Mouse (Mus musculus) WW6 (cell line): Measurements from ENCODE around the gene 1700021F05Rik.
"Not testable (repeated sequence)": the region's sequence is repeated elsewhere in the genome, so short reads cannot be mapped to it uniquely, and the experiment has no call there.

Experiments
- DNase-seq: peaks from one replicate; pipeline ENCODE4 v3.0.0-alpha.2; 2013; ENCODE audit warnings: low read depth, low spot score

The 1700021F05Rik gene

DNA sequence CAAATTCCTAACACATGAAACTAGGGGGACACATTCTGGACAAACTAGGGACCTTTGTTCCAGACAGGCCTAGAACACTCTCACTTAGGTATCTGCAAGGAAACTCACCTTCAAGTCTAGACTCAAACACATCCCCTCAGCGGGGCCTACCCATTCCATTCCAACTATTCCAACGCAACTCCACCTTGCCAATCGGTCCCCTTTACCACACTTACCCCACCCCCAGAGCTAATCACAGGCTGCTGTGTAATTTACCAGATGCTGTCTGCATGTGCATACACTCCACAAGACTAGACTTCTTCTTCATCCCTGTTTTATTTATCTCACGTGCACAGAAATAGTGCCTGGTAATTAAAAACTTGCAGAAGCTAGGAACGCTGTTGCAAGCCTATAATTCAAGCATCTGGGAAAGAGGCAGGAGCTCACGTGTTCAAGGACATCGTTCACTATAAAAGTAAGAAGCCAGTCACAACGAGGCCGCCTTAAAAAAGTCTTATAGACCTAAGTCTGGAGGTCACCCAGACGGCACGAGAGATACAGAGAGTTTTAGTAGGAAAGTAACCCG is 966 bp downstream of the 1700021F05Rik start:
- DNase-seq = no peak

DNA sequence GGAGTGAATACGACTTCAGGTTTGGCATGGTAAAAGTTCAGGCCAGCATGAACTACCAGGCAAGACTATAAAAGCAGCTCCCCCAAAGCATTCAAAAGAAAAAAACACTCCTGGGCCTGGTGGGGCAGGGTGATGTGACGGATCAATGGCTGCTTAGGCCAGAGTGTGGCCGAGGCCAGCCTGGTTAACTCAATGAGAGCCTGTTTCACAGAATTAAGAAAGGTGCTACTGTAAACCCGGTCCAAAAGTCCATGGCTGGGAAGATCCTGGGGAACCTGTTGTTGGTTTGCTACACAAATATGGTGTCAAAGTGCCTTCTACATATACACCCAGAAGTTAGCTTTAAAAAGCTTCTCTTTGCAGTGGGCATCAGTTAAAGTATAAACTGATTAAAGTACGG is 2.0 kb downstream of the 1700021F05Rik start:
- DNase-seq = no peak

DNA sequence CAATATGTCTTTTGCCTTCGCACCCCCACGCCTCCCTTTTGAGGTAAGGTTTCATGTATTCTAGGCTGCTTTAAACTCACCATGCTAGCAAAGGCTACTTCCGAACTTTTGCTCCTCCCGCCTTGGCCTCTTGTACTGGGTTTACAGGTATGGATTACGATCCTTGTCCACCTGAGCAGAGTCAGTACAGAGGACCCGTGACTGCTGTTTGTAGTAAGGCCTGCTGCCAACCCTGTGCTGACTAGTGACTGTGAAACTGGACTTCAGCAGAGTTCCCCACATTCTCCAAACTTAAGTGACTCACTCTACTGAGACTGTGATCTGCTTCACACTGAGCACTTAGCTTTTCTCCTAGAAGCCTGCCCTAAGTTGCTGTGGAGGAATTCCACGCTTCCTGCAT is 3.1 kb downstream of the 1700021F05Rik start:
- no peak for DNase-seq

DNA sequence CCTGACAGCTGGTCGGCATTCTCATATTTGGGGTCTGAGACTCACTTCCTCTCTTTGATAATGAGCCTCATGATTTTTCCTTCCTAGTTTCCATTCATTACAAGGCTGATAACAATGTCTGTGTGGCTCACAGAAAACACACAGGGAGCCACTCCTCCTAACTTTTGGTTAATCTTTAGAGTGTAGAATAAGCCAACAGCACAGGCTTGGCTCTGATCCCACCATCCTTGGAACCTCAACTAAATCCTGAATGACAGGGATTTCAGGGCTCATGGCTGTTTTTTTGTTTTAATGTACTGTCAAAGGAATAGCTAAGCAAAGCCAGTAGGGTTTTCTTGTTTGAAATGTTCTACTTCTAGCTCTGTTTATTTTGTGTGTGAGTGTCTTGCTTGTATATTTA is 6.4 kb downstream of the 1700021F05Rik start:
- DNase-seq = no peak

DNA sequence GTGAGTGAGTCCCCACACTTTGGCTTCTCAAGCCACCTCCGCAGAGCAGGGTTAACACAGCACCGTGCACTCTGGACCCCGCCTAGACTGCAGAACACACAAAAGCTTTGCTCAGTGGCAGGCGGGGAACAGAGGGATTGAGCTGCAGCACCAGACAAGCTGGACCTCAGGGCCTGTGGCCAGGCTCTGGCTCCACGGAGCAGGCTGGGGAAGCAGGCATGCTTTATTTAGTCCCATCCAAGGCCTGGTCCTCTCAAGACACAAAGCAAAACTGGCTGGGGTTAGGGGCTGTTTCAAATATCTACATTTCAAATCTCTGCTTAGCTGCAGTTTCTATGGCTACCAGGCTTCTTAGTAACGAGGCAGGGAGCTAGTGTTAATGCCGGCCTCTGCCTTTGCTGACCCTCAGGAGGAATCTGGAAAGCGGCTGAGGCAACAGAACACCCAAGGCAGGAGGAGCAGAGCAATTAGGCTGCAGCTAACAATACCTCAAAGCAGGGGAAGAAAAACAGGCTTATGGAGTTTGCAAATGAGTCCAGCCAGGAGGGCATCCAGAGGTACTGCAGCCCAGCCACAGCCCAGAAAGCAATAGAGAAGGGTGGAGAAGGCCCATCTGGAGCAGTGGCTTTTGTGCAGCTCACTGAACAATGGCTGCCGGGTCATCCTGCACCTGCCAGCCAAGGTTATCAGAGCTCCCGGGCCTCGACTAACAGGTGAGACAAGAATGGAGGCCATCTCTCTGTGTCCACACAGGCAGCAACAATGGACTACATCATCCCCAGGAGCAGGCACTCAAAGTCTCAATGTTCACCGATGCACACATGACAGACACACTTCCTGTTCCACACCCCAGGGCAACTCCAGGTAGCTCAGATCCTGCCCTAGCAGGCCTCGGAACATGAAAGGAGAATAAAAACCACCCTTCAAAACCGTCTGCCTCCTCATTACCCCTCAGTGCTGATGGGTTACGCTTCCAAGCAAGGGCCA is 13.2 kb downstream of the 1700021F05Rik start:
- DNase-seq = no peak

DNA sequence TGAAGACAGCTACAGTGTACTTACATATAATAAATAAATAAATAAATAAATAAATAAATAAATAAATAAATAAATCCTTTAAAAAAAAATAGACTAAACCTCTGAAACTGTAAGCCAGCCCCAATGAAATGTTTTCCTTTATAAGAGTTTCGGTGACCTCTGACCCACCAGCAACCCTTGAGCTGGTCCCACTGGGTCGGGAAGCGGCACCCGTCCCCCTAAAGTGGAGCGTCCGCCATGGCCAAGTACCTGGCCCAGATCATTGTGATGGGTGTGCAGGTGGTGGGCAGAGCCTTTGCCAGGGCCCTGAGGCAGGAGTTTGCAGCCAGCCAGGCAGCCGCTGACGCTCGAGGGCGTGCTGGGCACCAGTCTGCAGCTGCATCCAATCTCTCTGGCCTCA is 16.9 kb downstream of the 1700021F05Rik start, which contains the start of gene Gm9803:
Gene Gm9803, plus strand, starts transcription at position 154 of the 400 bp plus-strand sequence.
- DNase-seq = not testable (repeated sequence)

DNA sequence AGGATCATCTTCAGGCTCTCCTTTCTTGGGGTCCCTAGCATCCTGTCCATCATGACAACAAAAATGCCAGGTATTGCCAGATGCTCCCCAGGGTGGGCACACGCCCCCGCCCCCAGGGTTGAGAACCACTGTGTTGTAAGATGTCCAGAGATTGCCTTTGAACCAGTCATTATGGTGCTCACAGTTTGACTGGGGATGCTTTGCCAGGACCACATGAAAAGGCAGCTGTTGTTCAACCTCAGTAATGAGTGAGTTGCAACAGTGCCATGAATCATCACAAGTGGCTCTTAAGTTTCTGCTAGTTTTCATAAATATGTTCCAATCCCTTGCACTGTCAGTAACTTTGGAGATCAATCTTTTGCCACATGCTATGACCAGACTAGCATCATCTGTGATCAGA is 20.8 kb downstream of the 1700021F05Rik start:
- no peak for DNase-seq

DNA sequence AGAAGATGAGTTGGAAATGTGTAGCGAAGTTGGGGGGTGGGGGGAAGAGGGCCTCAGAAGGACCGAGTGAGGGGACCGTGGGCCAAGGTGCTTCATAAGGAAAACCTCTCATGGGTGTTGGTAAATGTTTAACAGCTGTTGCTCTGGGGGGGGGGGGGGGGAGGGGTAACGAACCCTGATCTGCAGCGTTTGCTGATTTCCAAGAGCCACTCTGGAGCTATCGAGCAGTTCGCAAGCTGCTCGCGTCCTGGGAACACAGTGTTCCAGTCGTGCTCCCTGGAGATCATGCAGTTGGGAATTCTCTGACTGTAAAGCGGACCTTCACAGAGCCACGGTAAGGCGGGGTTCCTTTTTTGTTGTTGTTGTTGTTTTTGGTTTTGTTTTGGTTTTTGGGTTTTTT is 22.4 kb downstream of the 1700021F05Rik start:
- no peak for DNase-seq

DNA sequence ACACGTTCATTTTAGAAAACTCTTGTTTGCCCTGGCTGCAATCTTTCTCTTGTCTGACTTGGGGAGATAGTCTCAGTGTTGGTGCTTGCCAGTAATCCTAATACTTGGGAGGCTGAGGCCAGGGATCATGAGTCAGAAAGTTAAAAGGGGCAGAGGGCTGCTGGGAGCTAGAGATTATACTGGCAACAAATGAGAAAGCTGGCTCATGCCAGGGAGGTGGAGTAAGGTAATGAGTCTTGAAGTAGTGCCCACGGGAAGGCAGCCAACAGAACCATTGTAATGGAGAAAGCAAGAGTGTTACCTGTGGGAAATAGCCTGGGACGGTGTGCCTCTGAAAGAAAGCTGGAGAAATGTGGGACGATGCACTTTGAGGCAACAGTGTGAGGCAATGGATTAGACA is 23.0 kb downstream of the 1700021F05Rik start:
- DNase-seq = no peak

DNA sequence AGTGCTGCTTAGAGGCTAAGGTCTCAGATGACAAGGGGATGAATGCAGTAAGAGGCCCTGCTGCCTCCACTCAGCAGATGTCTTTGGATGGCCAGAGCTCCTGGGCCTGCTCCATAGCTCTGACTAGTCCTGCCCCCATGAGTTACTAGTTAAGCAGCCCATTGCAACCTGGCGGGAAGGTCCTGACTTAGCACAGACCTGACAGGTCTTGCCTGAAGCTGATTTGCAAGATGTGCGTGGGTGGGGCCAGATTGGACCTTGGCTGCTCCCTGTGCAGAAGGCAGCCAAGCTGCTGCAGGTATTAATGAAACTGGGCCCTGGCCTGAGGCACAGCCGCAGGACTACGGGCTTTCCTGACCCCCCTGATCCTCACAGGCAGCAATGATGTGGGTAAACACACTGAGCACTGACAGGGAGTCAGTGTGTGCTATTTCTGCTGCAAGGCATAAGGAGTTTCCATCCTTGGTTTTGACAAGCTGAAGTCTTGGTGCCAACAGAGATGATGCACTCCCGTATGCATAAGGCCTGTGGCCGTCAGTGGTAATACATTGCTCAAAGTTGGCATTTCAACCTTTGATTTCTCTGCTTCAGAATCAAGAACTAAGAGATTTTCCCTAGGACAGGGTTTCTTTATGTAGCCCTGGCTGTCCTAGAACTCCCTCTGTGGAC is 23.7 kb downstream of the 1700021F05Rik start:
- no peak for DNase-seq

DNA sequence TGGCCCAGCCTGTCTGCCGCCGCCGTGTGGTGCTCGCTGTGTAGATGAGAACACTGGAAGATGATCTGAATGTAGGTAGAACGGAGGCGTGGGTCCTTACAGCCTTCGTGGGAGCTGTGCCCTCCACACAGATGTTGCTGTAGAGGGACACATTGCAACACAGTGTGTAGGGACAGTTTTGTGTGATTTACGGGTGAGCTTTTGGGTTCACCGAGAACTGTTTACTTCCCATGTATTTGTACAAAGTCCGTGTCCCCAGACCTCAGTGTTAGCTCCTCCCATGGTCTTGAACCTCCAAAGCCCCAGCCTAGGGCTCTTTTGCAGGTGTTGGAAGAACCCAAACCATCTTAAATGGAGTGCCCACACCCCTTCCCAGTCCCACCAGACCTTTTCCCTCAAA is 27.8 kb downstream of the 1700021F05Rik start:
- DNase-seq = no peak

DNA sequence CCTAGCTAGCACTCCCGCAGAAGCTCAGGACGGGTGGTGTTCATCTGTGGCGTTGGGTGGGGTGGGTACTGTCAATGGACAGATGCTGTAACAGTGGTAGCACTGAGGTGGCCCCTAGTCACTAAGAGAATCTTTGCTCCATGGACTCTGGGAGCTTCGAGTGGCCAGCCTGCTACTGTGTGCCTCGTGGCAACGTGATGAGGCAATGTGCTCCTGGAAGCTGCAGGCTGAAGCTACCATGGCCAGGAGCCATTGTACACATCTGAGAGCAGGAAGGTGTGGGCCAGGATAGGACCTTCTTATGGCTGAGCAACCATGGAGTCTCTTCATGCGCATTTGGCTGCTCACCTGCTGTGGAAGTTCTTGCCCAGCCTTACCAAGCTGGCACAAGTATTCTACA is 31.6 kb downstream of the 1700021F05Rik start:
- no peak for DNase-seq

DNA sequence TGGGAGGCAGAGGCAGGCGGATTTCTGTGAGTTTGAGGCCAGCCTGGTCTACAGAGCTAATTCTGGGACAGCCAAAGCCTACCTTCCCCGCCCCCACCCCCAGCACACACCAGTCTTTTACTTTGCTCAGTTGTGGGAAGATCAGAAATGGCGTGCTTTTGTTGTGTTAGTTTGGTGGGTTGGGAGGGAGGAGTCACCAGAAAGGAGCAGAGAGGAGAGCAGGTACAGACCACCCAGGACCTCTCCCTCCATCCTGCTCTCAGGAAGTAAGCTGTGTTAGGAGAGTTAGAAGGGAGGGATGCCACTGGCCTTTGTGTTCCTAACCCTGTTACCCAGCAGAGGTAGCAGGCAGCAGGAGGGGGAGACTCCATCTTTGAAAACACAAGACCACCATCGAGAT is 33.7 kb downstream of the 1700021F05Rik start:
- no peak for DNase-seq

DNA sequence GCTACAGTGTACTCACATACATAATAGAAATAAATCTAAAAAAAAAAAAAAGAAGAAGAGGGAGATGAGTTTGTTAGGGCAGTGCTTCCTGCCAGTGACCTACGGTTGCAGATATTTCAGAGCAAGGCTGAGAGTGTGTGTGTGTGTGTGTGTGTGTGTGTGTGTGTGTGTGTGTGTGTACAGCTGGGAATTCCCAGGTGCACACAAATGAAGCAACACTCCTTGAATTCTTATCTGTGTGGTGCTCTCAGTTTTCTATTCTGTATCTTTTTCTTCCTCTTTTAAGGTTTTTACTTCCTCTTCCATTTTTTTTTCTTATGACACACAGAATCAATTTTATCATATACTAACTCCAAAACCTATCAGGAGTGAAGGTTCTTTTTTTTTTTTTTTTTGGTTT is 36.5 kb downstream of the 1700021F05Rik start:
- DNase-seq = no peak

DNA sequence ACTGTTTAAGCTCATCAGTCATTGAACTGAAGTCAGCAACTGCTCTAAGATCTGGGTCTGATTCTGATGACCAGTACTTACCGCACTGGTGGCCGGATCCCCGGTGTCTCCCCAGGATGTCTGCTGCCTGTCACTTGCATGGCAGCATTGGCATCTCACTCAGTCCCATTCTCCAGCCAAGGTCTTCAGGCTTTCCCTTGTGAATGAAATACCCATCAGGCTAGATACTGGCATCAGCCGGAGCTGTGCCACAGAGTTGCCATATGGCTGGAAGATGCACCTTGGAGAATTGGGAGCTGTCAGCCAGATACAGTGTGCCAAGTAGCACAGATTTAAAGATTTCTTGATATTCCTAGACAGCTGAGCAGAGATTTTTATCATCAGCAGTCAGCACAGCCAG is 38.2 kb downstream of the 1700021F05Rik start:
- DNase-seq = no peak

DNA sequence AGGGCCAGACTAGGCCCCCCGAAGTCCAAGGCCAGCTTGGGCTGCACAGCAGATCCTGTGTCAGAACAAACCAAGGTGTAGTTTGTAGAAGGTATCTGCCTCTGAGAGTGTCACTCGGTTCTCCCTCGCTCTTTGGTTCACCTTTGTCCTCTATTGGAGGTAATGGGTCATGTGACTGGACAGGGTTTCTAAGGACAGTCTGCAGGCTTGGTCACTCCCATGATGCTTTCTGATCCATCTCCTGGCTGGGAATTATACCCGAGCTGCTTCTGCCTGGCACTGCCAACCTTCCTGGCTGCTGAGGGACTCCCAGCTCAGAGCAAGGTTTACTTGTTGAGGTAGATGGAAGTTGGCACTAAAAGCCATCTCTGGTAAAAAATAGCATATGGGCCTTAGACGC is 49.9 kb downstream of the 1700021F05Rik start:
- DNase-seq = no peak

DNA sequence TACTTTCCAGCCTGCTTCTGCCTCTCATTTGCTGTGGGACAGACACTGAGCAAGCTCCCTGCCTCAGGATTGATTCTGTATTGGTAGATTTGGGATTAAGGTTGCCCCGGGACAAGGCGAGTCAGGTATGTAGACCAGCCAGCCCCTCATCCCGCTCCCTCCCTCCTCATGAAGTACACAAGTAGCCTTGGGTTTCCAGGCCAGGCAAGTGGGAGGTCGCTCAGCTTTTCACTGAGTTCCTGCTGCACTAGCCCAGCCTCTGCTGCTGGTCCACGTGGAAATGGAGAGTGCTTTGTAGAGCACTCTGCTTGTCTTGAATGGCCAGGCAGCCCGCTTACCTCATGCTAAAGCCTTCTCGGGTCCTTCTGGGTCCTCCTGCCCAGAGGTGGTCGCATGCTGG is 50.8 kb downstream of the 1700021F05Rik start:
- DNase-seq = no peak

DNA sequence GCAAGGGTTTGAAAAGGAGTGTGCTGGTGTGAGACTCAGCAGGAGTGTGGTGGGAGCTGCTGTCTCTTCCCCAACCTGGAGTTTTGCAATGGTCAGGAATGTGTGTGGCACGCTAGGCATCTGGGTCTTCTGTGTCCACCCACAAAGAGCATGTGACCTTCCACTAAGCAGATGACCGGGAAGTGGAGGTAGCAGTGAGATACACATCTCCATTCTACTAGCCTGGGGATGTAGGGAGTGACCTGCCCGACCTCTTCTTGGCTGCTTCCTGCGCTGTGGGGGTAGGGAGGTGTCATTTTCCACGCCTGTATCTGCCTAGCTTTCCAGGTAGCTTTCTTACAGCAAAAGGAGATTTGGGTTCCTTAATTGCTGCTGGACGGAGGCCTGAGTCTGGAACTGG is 51.2 kb downstream of the 1700021F05Rik start:
- DNase-seq = no peak

DNA sequence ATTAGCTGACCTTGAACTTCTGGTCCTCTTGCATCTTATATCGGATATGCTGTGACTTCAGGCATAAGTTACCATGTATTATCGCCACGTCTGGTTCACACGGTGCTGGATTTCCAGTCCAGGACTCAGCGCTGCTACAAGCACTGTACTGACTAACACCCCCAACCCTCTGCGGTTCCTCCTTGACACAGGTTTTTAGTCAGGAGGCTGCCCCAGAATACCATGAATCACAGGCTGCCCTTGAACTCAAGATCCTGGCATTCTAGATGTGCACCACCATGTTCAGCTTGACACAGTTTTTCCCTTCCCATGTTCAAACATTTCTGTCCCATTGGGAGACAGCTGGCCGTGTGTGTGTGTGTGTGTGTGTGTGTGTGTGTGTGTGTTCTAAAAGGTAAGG is 51.7 kb downstream of the 1700021F05Rik start:
- no peak for DNase-seq

DNA sequence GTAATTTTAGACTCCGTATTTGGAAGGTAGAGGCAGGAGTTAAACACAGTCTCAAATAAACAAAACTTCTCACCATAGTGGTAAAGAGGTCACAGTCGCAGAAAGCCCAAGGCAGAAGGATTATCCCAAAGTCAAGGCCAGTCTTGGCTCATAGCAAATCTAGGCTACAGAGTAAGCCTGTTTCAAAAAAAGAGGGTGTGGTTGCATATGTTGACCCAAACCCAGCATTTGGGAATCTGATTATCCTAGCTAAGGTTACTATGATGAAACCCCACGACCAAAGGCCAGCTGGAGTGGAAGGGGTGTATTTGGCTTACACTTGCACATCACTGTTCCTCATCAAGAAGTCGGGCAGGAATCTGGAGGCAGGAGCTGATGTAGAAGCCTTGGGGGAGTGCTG is 52.5 kb downstream of the 1700021F05Rik start:
- DNase-seq = no peak

DNA sequence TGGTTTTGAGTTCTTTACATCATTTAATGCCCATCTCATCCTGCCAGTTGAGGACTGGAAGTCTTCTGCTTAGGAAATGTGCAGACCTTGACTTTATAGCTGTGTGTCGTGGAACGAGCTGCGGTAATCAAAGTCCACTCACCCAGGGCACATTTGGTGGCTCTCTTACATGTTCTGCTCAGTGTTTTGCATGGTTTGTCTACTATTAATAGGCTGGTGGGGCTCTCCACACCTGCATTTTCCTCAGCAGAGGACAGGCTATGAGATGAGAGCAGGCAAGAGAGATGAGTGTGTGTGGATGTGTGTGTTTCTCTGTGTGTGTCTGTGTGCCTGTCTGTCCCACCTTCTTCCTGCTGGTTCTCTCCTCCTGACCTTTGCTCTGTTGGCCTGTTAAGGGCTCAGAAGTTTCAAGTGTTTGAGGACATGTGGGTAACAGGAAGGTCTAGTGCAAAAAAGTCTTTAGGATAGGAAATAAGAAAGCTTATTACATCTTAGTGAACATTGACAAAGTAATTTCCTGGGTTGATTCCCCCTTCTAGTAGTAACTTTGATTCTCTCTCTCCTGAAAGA is 53.3 kb downstream of the 1700021F05Rik start:
- DNase-seq = no peak

DNA sequence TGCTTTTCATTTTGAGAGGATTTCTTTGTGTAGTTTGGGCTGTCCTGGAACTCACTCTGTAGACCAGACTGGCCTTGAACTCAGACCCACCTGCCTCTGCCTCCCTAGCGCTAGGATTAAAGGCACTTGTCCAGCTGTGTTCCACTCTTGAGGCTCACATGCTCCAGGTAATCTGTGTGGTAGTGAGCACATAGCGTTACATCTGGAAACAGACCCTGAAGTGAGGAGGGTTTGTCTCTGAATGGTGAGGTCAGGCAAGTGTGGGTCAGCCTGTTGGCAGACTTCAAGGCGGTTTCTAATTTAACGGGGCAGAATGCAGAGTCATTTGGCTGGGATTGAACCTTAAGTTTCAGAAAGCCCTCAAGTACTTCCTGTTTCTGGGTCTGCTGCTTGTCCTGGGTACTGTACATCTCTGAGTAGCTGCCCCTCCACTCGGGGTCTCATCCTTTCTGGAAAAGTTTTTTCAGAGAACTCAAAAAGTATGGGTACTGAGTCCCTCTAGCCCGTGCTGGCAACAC is 55.0 kb downstream of the 1700021F05Rik start:
- DNase-seq = no peak
